Mouse (Mus musculus) kidney, embryonic 14.5 days (tissue): Measurements from ENCODE around the gene Aagab. TPM values are rescaled to one million over a fixed set of nuclear protein-coding genes. Genes with fewer than 3 reads are reported as not detected.
A peak's percentile ranks its signal among the peaks of the same experiment; 100 is the strongest.

Experiments
- ATAC-seq: fragments of 200-750 bp; cut with Nextera tagmentation; 2 replicates; pipeline ENCODE4 v1.8.0; 2017; ENCODE audit warnings: moderate number of reproducible peaks, mild to moderate bottlenecking, moderate TSS enrichment, moderate library complexity; ENCODE audit not compliant: low FRiP score, low TSS enrichment
- H3K27ac ChIP-seq: fragments of 300-500 bp; sonication (generic); 2 replicates; pipeline ENCODE4 v1.5.1; 2014; ENCODE audit warnings: low read depth, mild to moderate bottlenecking, low read length, moderate library complexity, mixed read lengths
- H3K27me3 ChIP-seq: fragments of 300-500 bp; sonication (generic); 2 replicates; pipeline ENCODE4 v1.6.1; 2014; ENCODE audit warnings: mild to moderate bottlenecking, low read length; ENCODE audit not compliant: control insufficient read depth, insufficient read depth
- H3K36me3 ChIP-seq: fragments of 300-500 bp; sonication (generic); 2 replicates; pipeline ENCODE4 v1.6.1; 2014; ENCODE audit warnings: low read length, mixed read lengths; ENCODE audit not compliant: control insufficient read depth, insufficient read depth
- H3K4me1 ChIP-seq: fragments of 300-500 bp; sonication (generic); 2 replicates; pipeline ENCODE4 v1.6.1; 2014; ENCODE audit warnings: low read length, mixed read lengths; ENCODE audit not compliant: control insufficient read depth, insufficient read depth
- H3K4me2 ChIP-seq: fragments of 300-500 bp; sonication (generic); replicated peaks from 2 replicates; pipeline ENCODE4 v1.6.1; 2014; ENCODE audit warnings: low read depth, mild to moderate bottlenecking, low read length
- H3K4me3 ChIP-seq: fragments of 300-500 bp; sonication (generic); 2 replicates; pipeline ENCODE4 v1.5.1; 2014; ENCODE audit warnings: mild to moderate bottlenecking, low read length
- H3K9ac ChIP-seq: fragments of 300-500 bp; sonication (generic); 2 replicates; pipeline ENCODE4 v1.6.1; 2014; ENCODE audit warnings: low read depth, mild to moderate bottlenecking, low read length, moderate library complexity
- H3K9me3 ChIP-seq: fragments of 300-500 bp; sonication (generic); 2 replicates; pipeline ENCODE4 v1.6.1; 2016; ENCODE audit warnings: low read length; ENCODE audit not compliant: control insufficient read depth
- WGBS: fragments of 180-500 bp; shearing (Covaris S2); extraction: QIAGEN DNeasy Blood & Tissue Kit; methylation state at CpG from one replicate; pipeline ENCODE4 v1.1.7; 2014; 5-methylcytosine and 5-hydroxymethylcytosine counted together
- polyA plus RNA-seq: library from polyadenylated mRNA; unstranded; fragments of >200 nt; fragmentation: Nextera tagmentation; extraction: Ambion mirVana; gene quantifications from 2 replicates; pipeline ENCODE4 v1.2.1, GENCODE M21; 2014

The Aagab gene
- polyA plus RNA-seq, 1 experiment from 2014 or later: 31.1 TPM

GRCm38 (mm10) chr9:63591661-63592256 is 10.7 kb upstream of the Aagab start:
- H3K27ac ChIP-seq: no peak overlapping the region
- ATAC-seq: no peak
- no peak overlapping the region for H3K9ac ChIP-seq
- H3K36me3 ChIP-seq: no peaks in the 10 kb centered on the region
- H3K27me3 ChIP-seq: no peaks in the 10 kb centered on the region
- H3K4me2 ChIP-seq: no peak overlapping the region
- H3K9me3 ChIP-seq: no peaks in the 10 kb centered on the region
- no peaks in the 10 kb centered on the region for H3K4me1 ChIP-seq
- H3K4me3 ChIP-seq: no peak overlapping the region
- WGBS: 91% methylated on average over 8 of the region's 8 CpGs

- Histone ChIP-seq H3K9ac (no peak overlapping the region), H3K4me2 (no peak overlapping the region), H3K36me3 (no peaks in the 10 kb centered on the region), H3K4me3 (no peak overlapping the region), H3K27ac (no peak overlapping the region), H3K9me3 (no peaks in the 10 kb centered on the region), H3K4me1 (no peaks in the 10 kb centered on the region), H3K27me3 (no peaks in the 10 kb centered on the region)
- 96% methylated on average over 1 of the region's 1 CpGs for WGBS
- ATAC-seq: no peak
These were observed 7.4 kb upstream of the Aagab start for GRCm38 (mm10) chr9:63595032-63595431.

GRCm38 (mm10) chr9:63595652-63596051 is 6.8 kb upstream of the Aagab start:
- Histone ChIP-seq H3K4me2 (no peak overlapping the region), H3K9ac (no peak overlapping the region), H3K4me1 (no peaks in the 10 kb centered on the region), H3K27me3 (no peaks in the 10 kb centered on the region), H3K36me3 (no peaks in the 10 kb centered on the region), H3K9me3 (no peaks in the 10 kb centered on the region), H3K27ac (no peak overlapping the region), H3K4me3 (no peak overlapping the region)
- ATAC-seq: no peak
- WGBS: 86% methylated on average over 8 of the region's 8 CpGs

GRCm38 (mm10) chr9:63596660-63597059 is 5.8 kb upstream of the Aagab start:
- no peaks in the 10 kb centered on the region for H3K36me3 ChIP-seq
- no peaks in the 10 kb centered on the region for H3K4me1 ChIP-seq
- no peaks in the 10 kb centered on the region for H3K27me3 ChIP-seq
- no peaks in the 10 kb centered on the region for H3K9me3 ChIP-seq
- no peak overlapping the region for H3K4me3 ChIP-seq
- no peak for ATAC-seq
- H3K4me2 ChIP-seq: no peak overlapping the region
- H3K9ac ChIP-seq: no peak overlapping the region
- WGBS: 77% methylated on average over 9 of the region's 9 CpGs
- H3K27ac ChIP-seq: no peak overlapping the region

- no peak for ATAC-seq
- Histone ChIP-seq H3K36me3 (no peaks in the 10 kb centered on the region), H3K9me3 (no peaks in the 10 kb centered on the region), H3K4me1 (peaks cover 15% of the 10 kb centered on the region), H3K27me3 (no peaks in the 10 kb centered on the region), H3K9ac (no peak overlapping the region), H3K4me3 (peak overlapping the region; percentile 96; the same call in 1 of the 2 replicates), H3K27ac (no peak overlapping the region), H3K4me2 (0 out of 2 replicates have a peak overlapping the region, but pooled peaks have one; percentile 12)
- 67% methylated on average over 6 of the region's 6 CpGs for WGBS
These were observed 1.4 kb downstream of the Aagab start for GRCm38 (mm10) chr9:63603849-63604248.

- no peak for ATAC-seq
- H3K4me1 ChIP-seq: peaks cover 26% of the 10 kb centered on the region
These were observed 4.1 kb downstream of the Aagab start for GRCm38 (mm10) chr9:63606594-63606993.

GRCm38 (mm10) chr9:63608006-63608405 is 5.5 kb downstream of the Aagab start:
- Histone ChIP-seq H3K9ac (no peak overlapping the region), H3K27me3 (no peaks in the 10 kb centered on the region)
- WGBS: 87% methylated on average over 6 of the region's 6 CpGs

More at GRCm38 (mm10) chr9:63606594-63606993, 4.1 kb downstream of the Aagab start:
- H3K9me3 ChIP-seq: no peaks in the 10 kb centered on the region
- H3K36me3 ChIP-seq: no peaks in the 10 kb centered on the region
- no peak overlapping the region for H3K4me3 ChIP-seq
- no peak overlapping the region for H3K27ac ChIP-seq
- WGBS: 73% methylated on average over 2 of the region's 2 CpGs
- no peaks in the 10 kb centered on the region for H3K27me3 ChIP-seq
- no peak overlapping the region for H3K9ac ChIP-seq
- H3K4me2 ChIP-seq: no peak overlapping the region

GRCm38 (mm10) chr9:63609246-63609645 is 6.8 kb downstream of the Aagab start:
- 62% methylated on average over 8 of the region's 8 CpGs for WGBS
- Histone ChIP-seq H3K4me1 (peaks cover 30% of the 10 kb centered on the region), H3K36me3 (no peaks in the 10 kb centered on the region), H3K27ac (no peak overlapping the region), H3K9ac (no peak overlapping the region), H3K4me3 (no peak overlapping the region), H3K27me3 (no peaks in the 10 kb centered on the region), H3K9me3 (no peaks in the 10 kb centered on the region), H3K4me2 (no peak overlapping the region)
- ATAC-seq: no peak

More at GRCm38 (mm10) chr9:63608006-63608405, 5.5 kb downstream of the Aagab start:
- Histone ChIP-seq H3K4me2 (no peak overlapping the region), H3K4me3 (no peak overlapping the region), H3K9me3 (no peaks in the 10 kb centered on the region), H3K27ac (no peak overlapping the region), H3K4me1 (peaks cover 35% of the 10 kb centered on the region), H3K36me3 (no peaks in the 10 kb centered on the region)
- no peak for ATAC-seq

GRCm38 (mm10) chr9:63609776-63610175 is 7.3 kb downstream of the Aagab start:
- WGBS: 88% methylated on average over 2 of the region's 2 CpGs
- no peak overlapping the region for H3K27ac ChIP-seq
- H3K36me3 ChIP-seq: no peaks in the 10 kb centered on the region
- peaks cover 29% of the 10 kb centered on the region for H3K4me1 ChIP-seq
- no peak for ATAC-seq
- no peak overlapping the region for H3K4me3 ChIP-seq
- H3K4me2 ChIP-seq: no peak overlapping the region
- no peaks in the 10 kb centered on the region for H3K9me3 ChIP-seq
- H3K9ac ChIP-seq: no peak overlapping the region
- H3K27me3 ChIP-seq: no peaks in the 10 kb centered on the region
